Mouse (Mus musculus): Measurements from ENCODE around the gene Iqcf6.

DNA sequence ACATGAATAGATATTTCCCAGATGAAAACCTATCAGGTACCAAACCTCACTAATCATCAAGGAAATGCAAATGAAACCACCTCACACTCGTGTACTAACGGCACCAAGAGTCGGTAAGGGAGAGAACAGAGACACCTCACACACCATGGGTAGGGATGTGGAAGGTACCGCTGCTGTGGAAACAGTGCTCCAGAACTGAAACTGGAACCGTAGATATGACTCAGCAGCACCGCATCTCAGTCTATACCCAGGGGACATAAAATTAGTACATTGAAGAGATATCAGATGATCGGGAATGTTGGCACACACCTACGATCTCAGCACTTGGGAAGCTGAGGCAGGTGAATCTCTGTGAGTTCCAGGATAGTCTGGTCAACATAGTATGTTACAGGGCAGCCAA is 11.8 kb downstream of the Iqcf6 start:
- no peak for TF ChIP-seq POLR2A (IDR thresholded peaks at IDR 0.05; ENCODE audit: low read depth, low read length)
- TF ChIP-seq CTCF (conservative IDR thresholded peaks at IDR 0.05; ENCODE audit: insufficient read depth, insufficient read length, low read depth, low read length) = no peak
